Mouse (Mus musculus) myocyte (in vitro differentiated cells): ENCODE measurements at regions not wholly inside any gene's neighbourhood (a gene's known extent, or its start where the extent isn't known, plus 50 kb on each side); places are given as distances from the start of the nearest gene placed in this dataset.

Experiments
- MAX ChIP-seq: IDR thresholded peaks from one replicate; pipeline ENCODE4 v1.6.1; 2011; ENCODE audit warnings: low read depth, mild to moderate bottlenecking, control low read depth
- MYOG ChIP-seq, 3 experiments: IDR thresholded peaks; one replicate each; pipeline ENCODE4 v1.6.1; 2011; ENCODE audit warnings: control low read depth in 2 of 3, low read depth in 2 of 3, mild to moderate bottlenecking in 2 of 3; ENCODE audit not compliant: insufficient read length in 2 of 3, control insufficient read depth in 1 of 3, insufficient read depth in 1 of 3
- POLR2A ChIP-seq: IDR thresholded peaks from one replicate; pipeline ENCODE4 v1.6.1; 2011; ENCODE audit warnings: low read depth, mild to moderate bottlenecking, control low read depth, moderate library complexity; ENCODE audit not compliant: insufficient read length
- POLR2AphosphoS2 ChIP-seq: IDR thresholded peaks from one replicate; pipeline ENCODE4 v1.6.1; 2011; ENCODE audit warnings: low read depth, control low read depth; ENCODE audit not compliant: insufficient read length
- SRF ChIP-seq: IDR thresholded peaks from one replicate; pipeline ENCODE4 v1.6.1; 2011; ENCODE audit warnings: low read depth; ENCODE audit not compliant: control insufficient read depth, insufficient read length
- TCF12 ChIP-seq: IDR thresholded peaks from one replicate; pipeline ENCODE4 v1.6.1; 2011; ENCODE audit warnings: mild to moderate bottlenecking, control low read depth; ENCODE audit not compliant: poor library complexity, insufficient read depth, severe bottlenecking
- USF1 ChIP-seq: IDR thresholded peaks from one replicate; pipeline ENCODE4 v1.6.1; 2011; ENCODE audit warnings: low read depth, mild to moderate bottlenecking, control low read depth, moderate library complexity

DNA sequence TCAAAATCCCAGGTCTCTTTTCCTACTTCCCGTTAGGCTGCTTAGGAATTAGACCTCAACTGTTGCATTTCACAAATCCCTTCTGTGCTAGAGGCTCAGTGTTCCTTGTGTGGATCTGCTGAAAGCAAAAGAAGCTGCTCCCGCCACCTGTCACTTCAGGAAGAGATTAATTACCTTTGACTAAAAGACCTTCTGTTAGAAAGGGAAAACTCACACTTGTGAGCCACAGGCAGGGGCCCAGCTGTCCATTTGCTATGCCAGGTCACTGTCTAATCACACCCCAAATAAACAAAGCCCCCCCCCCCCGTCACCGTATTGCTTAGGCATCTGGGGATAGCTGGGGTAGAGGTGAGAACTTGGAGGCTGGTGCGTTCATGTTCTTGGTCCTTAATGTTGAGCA lies 112.9 kb upstream of the Wscd1 start:
- TF ChIP-seq TCF12 (no peak), POLR2A (no peak), POLR2AphosphoS2 (no peak), MYOG (IDR thresholded peaks at IDR 0.05; ENCODE audit: control insufficient read depth in 1 of 3, insufficient read depth in 1 of 3, insufficient read length in 2 of 3, low read depth in 2 of 3) (no peak), USF1 (no peak), SRF (no peak), MAX (no peak)
